ENCODE assay signal across 10 mouse cellular contexts in the genomic region with DNA sequence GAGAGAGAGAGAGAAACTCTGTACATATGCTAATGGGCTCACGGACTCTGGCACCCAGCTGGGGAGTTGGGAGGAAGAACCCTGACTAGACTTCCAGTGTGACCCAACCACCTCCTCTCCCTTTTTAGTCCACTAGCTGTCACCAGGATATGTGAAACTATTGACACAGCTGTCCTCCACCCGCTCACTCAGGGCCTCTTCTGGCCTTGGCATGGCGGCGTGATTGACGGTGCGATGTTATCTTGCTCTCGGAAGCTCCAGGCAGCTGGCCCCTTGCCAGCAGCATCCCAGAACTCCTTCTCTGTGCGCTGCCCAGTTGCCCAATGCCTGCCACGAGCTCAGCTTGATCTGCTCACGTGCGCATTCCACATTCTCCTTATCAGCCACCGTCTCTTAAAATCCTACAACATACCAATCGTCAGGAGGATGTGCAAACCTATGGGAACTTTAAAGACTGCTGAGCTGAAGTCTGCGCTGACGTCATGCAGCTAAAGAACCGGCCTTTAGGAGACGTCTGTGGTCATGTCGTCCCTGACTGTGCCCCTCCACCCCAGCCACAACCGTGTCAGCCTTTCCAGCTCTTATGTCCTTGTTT. TPM values are rescaled to one million over a fixed set of nuclear protein-coding genes. Genes with fewer than 3 reads are reported as not detected.
A peak's percentile ranks its signal among the peaks of the same experiment; 100 is the strongest.
DNase-seq lines count a peak whose midpoint lies in the region; ATAC-seq and TF ChIP-seq lines count a peak whose summit lies in the region.
"Had no signal": no experiment of that assay in that cellular context is flagged by ENCODE, and none has a peak within 500 bp of the region (broad histone marks: within the 10 kb centered on the region; RNA-seq: fewer than 3 reads in every experiment).

No protein-coding gene starts in this region.

- peak; percentile 29 for DNase-seq in forebrain, postnatal 0 days
- DNase-seq in embryonic facial prominence, embryonic 11.5 days (ENCODE audit: low spot score): peak; percentile 43
- DNase-seq in layer of hippocampus, adult 2 months (ENCODE audit: low spot score in 2 of 2): no peak

- H3K79me3 ChIP-seq in C2C12 (ENCODE audit: low read depth): no peaks in the 10 kb centered on the region

- H3K36me3 ChIP-seq in forebrain, postnatal 0 days (ENCODE audit: insufficient read depth): no peaks in the 10 kb centered on the region
- no peaks in the 10 kb centered on the region for H3K36me3 ChIP-seq in forebrain, embryonic 16.5 days (ENCODE audit: control insufficient read depth, insufficient read depth)
- no peaks in the 10 kb centered on the region for H3K36me3 ChIP-seq in C2C12 (ENCODE audit: control insufficient read depth, insufficient read depth)
- H3K36me3 ChIP-seq in embryonic facial prominence, embryonic 11.5 days (replicated peaks; ENCODE audit: control insufficient read depth, insufficient read depth, low read depth, low read length): no peaks in the 10 kb centered on the region
- H3K36me3 ChIP-seq in intestine, embryonic 15.5 days: no peaks in the 10 kb centered on the region
- no peaks in the 10 kb centered on the region for H3K36me3 ChIP-seq in midbrain, embryonic 13.5 days

- no peaks in the 10 kb centered on the region for H3K4me1 ChIP-seq in forebrain, postnatal 0 days (ENCODE audit: insufficient read depth)
- H3K4me1 ChIP-seq in forebrain, embryonic 16.5 days (replicated peaks; ENCODE audit: control insufficient read depth, insufficient read depth, low read length): no peaks in the 10 kb centered on the region
- H3K4me1 ChIP-seq in embryonic facial prominence, embryonic 11.5 days (ENCODE audit: control insufficient read depth, insufficient read depth, low read length): no peaks in the 10 kb centered on the region
- H3K4me1 ChIP-seq in intestine, embryonic 15.5 days (replicated peaks): no peaks in the 10 kb centered on the region
- peaks cover 3% of the 10 kb centered on the region; the same call in 1 of the 2 replicates for H3K4me1 ChIP-seq in midbrain, embryonic 13.5 days (replicated peaks)

- H3K27ac ChIP-seq in forebrain, postnatal 0 days (ENCODE audit: low read depth, low read length): no peak overlapping the region
- H3K27ac ChIP-seq in forebrain, embryonic 16.5 days (ENCODE audit: low read length): no peak overlapping the region
- no peak overlapping the region for H3K27ac ChIP-seq in embryonic facial prominence, embryonic 11.5 days (replicated peaks; ENCODE audit: low read depth, low read length)
- H3K27ac ChIP-seq in intestine, embryonic 15.5 days: no peak overlapping the region
- no peak overlapping the region for H3K27ac ChIP-seq in midbrain, embryonic 13.5 days
- no peak overlapping the region for H3K27ac ChIP-seq in layer of hippocampus, adult 2 months

- no peak for ATAC-seq in forebrain, postnatal 0 days
- ATAC-seq in forebrain, embryonic 16.5 days: no peak
- peak; percentile 62; the same call in 1 of the 2 replicates for ATAC-seq in embryonic facial prominence, embryonic 11.5 days (replicated peaks; ENCODE audit: insufficient number of reproducible peaks, low FRiP score, low TSS enrichment, low read depth)
- ATAC-seq in intestine, embryonic 15.5 days: peak; percentile 86
- peak; percentile 40; the same call in 1 of the 2 replicates for ATAC-seq in midbrain, embryonic 13.5 days
- ATAC-seq in inflammation-experienced regulatory T-cells, adult 6 months: no peak

- no peak for TF ChIP-seq CTCF in forebrain, postnatal 0 days (IDR thresholded peaks at IDR 0.05; ENCODE audit: low read depth)
- TF ChIP-seq CTCF in C2C12 (IDR thresholded peaks at IDR 0.05; ENCODE audit: control insufficient read depth, insufficient read depth, insufficient read length): no peak
- no peak for TF ChIP-seq CTCF in layer of hippocampus, adult 2 months (conservative IDR thresholded peaks at IDR 0.05)

- no peak overlapping the region for H3K9ac ChIP-seq in forebrain, postnatal 0 days
- no peak overlapping the region for H3K9ac ChIP-seq in forebrain, embryonic 16.5 days (replicated peaks; ENCODE audit: low read depth, low read length)
- no peak overlapping the region for H3K9ac ChIP-seq in embryonic facial prominence, embryonic 11.5 days (replicated peaks; ENCODE audit: low read length)
- H3K9ac ChIP-seq in intestine, embryonic 15.5 days: no peak overlapping the region
- no peak overlapping the region for H3K9ac ChIP-seq in midbrain, embryonic 13.5 days (replicated peaks)

- no peaks in the 10 kb centered on the region for H3K27me3 ChIP-seq in forebrain, postnatal 0 days (ENCODE audit: insufficient read depth, low read length)
- H3K27me3 ChIP-seq in forebrain, embryonic 16.5 days (replicated peaks; ENCODE audit: control insufficient read depth, insufficient read depth, low read length): no peaks in the 10 kb centered on the region
- H3K27me3 ChIP-seq in C2C12 (ENCODE audit: control insufficient read depth, insufficient read depth, insufficient read length): no peaks in the 10 kb centered on the region
- no peaks in the 10 kb centered on the region; the same call in 1 of the 2 replicates for H3K27me3 ChIP-seq in embryonic facial prominence, embryonic 11.5 days (ENCODE audit: control insufficient read depth, insufficient read depth, low read length)
- no peaks in the 10 kb centered on the region for H3K27me3 ChIP-seq in intestine, embryonic 15.5 days (replicated peaks)
- no peaks in the 10 kb centered on the region for H3K27me3 ChIP-seq in midbrain, embryonic 13.5 days

- WGBS in forebrain, postnatal 0 days: 46% methylated on average over 19 of the region's 19 CpGs
- 53% methylated on average over 19 of the region's 19 CpGs for WGBS in forebrain, embryonic 16.5 days
- 56% methylated on average over 19 of the region's 19 CpGs for WGBS in embryonic facial prominence, embryonic 11.5 days
- WGBS in intestine, embryonic 15.5 days: 32% methylated on average over 19 of the region's 19 CpGs
- 61% methylated on average over 19 of the region's 19 CpGs for WGBS in midbrain, embryonic 13.5 days

- H3K9me3 ChIP-seq in forebrain, postnatal 0 days (ENCODE audit: low read length): no peaks in the 10 kb centered on the region
- H3K9me3 ChIP-seq in forebrain, embryonic 16.5 days (ENCODE audit: control insufficient read depth, low read length): no peaks in the 10 kb centered on the region
- no peaks in the 10 kb centered on the region for H3K9me3 ChIP-seq in embryonic facial prominence, embryonic 11.5 days (replicated peaks; ENCODE audit: control insufficient read depth, low read length)
- no peaks in the 10 kb centered on the region for H3K9me3 ChIP-seq in intestine, embryonic 15.5 days
- H3K9me3 ChIP-seq in midbrain, embryonic 13.5 days: no peaks in the 10 kb centered on the region

- H3ac ChIP-seq in C2C12 (ENCODE audit: control insufficient read depth, insufficient read length, low read depth): no peak overlapping the region

- no peak overlapping the region for H3K4me3 ChIP-seq in forebrain, postnatal 0 days (ENCODE audit: low read depth, low read length)
- H3K4me3 ChIP-seq in forebrain, embryonic 16.5 days (replicated peaks; ENCODE audit: low read length): no peak overlapping the region
- H3K4me3 ChIP-seq in C2C12 (ENCODE audit: insufficient read depth, poor library complexity, severe bottlenecking): no peak overlapping the region
- no peak overlapping the region for H3K4me3 ChIP-seq in embryonic facial prominence, embryonic 11.5 days (ENCODE audit: low read depth, low read length)
- H3K4me3 ChIP-seq in intestine, embryonic 15.5 days (replicated peaks): no peak overlapping the region
- no peak overlapping the region for H3K4me3 ChIP-seq in midbrain, embryonic 13.5 days (replicated peaks)
- no peak overlapping the region for H3K4me3 ChIP-seq in layer of hippocampus, adult 2 months

- no peak overlapping the region for H3K4me2 ChIP-seq in forebrain, postnatal 0 days (ENCODE audit: low read depth)
- H3K4me2 ChIP-seq in forebrain, embryonic 16.5 days (ENCODE audit: low read length): no peak overlapping the region
- no peak overlapping the region for H3K4me2 ChIP-seq in embryonic facial prominence, embryonic 11.5 days (ENCODE audit: low read depth, low read length)
- peak overlapping the region; percentile 13; the same call in 1 of the 2 replicates for H3K4me2 ChIP-seq in intestine, embryonic 15.5 days (replicated peaks)
- no peak overlapping the region for H3K4me2 ChIP-seq in midbrain, embryonic 13.5 days (replicated peaks)

- H3K79me2 ChIP-seq in C2C12 (ENCODE audit: control insufficient read depth, insufficient read depth): no peaks in the 10 kb centered on the region

RNA-seq across cellular contexts. Expression of a gene that starts 5.9 kb away (rescaled TPM):
- total RNA-seq in forebrain, postnatal 0 days (2014; rRNA removed): not detected in 2 replicates
- 0.06 TPM in 2 replicates for polyA plus RNA-seq in forebrain, postnatal 0 days (2015; fragmentation: Nextera tagmentation; extraction: Ambion mirVana)
- 0.24 TPM in 1 of 2 replicates, not detected in the other for polyA plus RNA-seq in forebrain, embryonic 16.5 days (2015; fragmentation: Nextera tagmentation; extraction: Ambion mirVana)
- polyA plus RNA-seq in C2C12 (2012; fragmentation: generic; extraction: Trizol): 0.02 TPM
- polyA plus RNA-seq in embryonic facial prominence, embryonic 11.5 days (2014; fragmentation: Nextera tagmentation; extraction: Ambion mirVana): 0.18 and 0.20 TPM in 2 replicates
- polyA plus RNA-seq in intestine, embryonic 15.5 days (2015; fragmentation: Nextera tagmentation; extraction: Ambion mirVana): 2.3 and 2.7 TPM in 2 replicates
- polyA plus RNA-seq in midbrain, embryonic 13.5 days (2015; fragmentation: Nextera tagmentation; extraction: Ambion mirVana): 0.19 TPM in 2 replicates
- 1 to 10 TPM in 1 of 3 experiments, under 1 TPM in 2; 0.82 to 3.4 (median 0.96) TPM for polyA plus RNA-seq in inflammation-experienced regulatory T-cells, adult 6 months (2017; shearing (Covaris generic))
- total RNA-seq in layer of hippocampus, adult 2 months (2021): not detected
- total RNA-seq: CH12.LX had no signal

RNA-seq across cellular contexts. Expression of a gene that starts 30.5 kb away (rescaled TPM):
- not detected in 2 replicates for total RNA-seq in forebrain, postnatal 0 days (2014; rRNA removed)
- polyA plus RNA-seq in forebrain, postnatal 0 days (2015; fragmentation: Nextera tagmentation; extraction: Ambion mirVana): 0.06 TPM in 1 of 2 replicates, not detected in the other
- polyA plus RNA-seq in forebrain, embryonic 16.5 days (2015; fragmentation: Nextera tagmentation; extraction: Ambion mirVana): not detected in 2 replicates
- 1.1 TPM for polyA plus RNA-seq in C2C12 (2012; fragmentation: generic; extraction: Trizol)
- polyA plus RNA-seq in embryonic facial prominence, embryonic 11.5 days (2014; fragmentation: Nextera tagmentation; extraction: Ambion mirVana): not detected in 2 replicates
- polyA plus RNA-seq in intestine, embryonic 15.5 days (2015; fragmentation: Nextera tagmentation; extraction: Ambion mirVana): 0.40 and 0.42 TPM in 2 replicates
- polyA plus RNA-seq in midbrain, embryonic 13.5 days (2015; fragmentation: Nextera tagmentation; extraction: Ambion mirVana): 0.05 TPM in 1 of 2 replicates, not detected in the other
- not detected for polyA plus RNA-seq in inflammation-experienced regulatory T-cells, adult 6 months (2017; shearing (Covaris generic))
- not detected for total RNA-seq in layer of hippocampus, adult 2 months (2021)
- polyA plus RNA-seq: cortical plate, adult 2 months had no signal

RNA-seq across cellular contexts. Expression of a gene that starts 37.5 kb away (rescaled TPM):
- total RNA-seq in forebrain, postnatal 0 days (2014; rRNA removed): 0.08 TPM in 1 of 2 replicates, not detected in the other
- polyA plus RNA-seq in forebrain, postnatal 0 days (2015; fragmentation: Nextera tagmentation; extraction: Ambion mirVana): 0.11 and 0.18 TPM in 2 replicates
- polyA plus RNA-seq in forebrain, embryonic 16.5 days (2015; fragmentation: Nextera tagmentation; extraction: Ambion mirVana): 0.10 TPM in 1 of 2 replicates, not detected in the other
- polyA plus RNA-seq in C2C12 (2012; fragmentation: generic; extraction: Trizol): not detected
- polyA plus RNA-seq in embryonic facial prominence, embryonic 11.5 days (2014; fragmentation: Nextera tagmentation; extraction: Ambion mirVana): not detected in 2 replicates
- 0.11 and 0.15 TPM in 2 replicates for polyA plus RNA-seq in intestine, embryonic 15.5 days (2015; fragmentation: Nextera tagmentation; extraction: Ambion mirVana)
- 0.08 TPM in 1 of 2 replicates, not detected in the other for polyA plus RNA-seq in midbrain, embryonic 13.5 days (2015; fragmentation: Nextera tagmentation; extraction: Ambion mirVana)
- not detected for polyA plus RNA-seq in inflammation-experienced regulatory T-cells, adult 6 months (2017; shearing (Covaris generic))
- total RNA-seq in layer of hippocampus, adult 2 months (2021): not detected
- total RNA-seq: CH12.LX had no signal

Comparison
In these comparisons a context has a peak if more than half of its experiments do, and no peak if none do; other contexts are left out.
1. ATAC-seq: peak in embryonic facial prominence, embryonic 11.5 days (single experiment), intestine, embryonic 15.5 days (single experiment) and midbrain, embryonic 13.5 days (single experiment); none in forebrain, postnatal 0 days (single experiment), forebrain, embryonic 16.5 days (single experiment) and inflammation-experienced regulatory T-cells, adult 6 months (single experiment).
2. DNase-seq: peak in forebrain, postnatal 0 days (single experiment) and embryonic facial prominence, embryonic 11.5 days (single experiment); none in layer of hippocampus, adult 2 months (0 of 2).